Mouse (Mus musculus) heart, adult 8-10 months (tissue): ENCODE measurements at regions not wholly inside any gene's neighbourhood (a gene's known extent, or its start where the extent isn't known, plus 50 kb on each side); places are given as distances from the start of the nearest gene placed in this dataset.

Experiments
- DNase-seq: peaks from one replicate; pipeline ENCODE4 v3.0.0; 2022; ENCODE audit warnings: low spot score

DNA sequence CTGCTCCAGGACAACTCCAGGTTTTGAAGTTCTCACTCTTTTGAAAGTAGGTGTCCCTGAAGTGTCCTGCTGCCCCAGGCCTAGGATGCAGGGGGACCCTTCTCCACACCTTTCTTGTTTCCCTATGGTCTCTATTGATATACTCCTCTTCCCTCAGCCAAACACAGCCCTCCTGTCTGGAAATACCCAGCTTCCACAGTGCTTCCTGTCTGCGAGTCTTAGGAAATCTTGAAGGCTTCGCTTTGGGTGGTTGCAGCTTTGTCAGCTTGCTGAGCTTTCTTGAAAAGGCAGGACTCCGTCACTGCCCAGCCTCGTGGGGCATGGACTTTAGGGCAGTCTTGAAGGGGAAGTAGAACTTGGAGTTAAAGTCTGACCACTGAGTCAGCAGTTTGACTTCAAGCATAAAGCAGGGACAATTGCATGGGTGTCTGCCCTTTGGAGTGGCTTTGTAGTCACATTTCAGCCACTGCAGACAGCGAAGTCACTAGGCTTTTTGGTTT lies 51.1 kb upstream of the Lrrc52 start:
- DNase-seq = no peak

DNA sequence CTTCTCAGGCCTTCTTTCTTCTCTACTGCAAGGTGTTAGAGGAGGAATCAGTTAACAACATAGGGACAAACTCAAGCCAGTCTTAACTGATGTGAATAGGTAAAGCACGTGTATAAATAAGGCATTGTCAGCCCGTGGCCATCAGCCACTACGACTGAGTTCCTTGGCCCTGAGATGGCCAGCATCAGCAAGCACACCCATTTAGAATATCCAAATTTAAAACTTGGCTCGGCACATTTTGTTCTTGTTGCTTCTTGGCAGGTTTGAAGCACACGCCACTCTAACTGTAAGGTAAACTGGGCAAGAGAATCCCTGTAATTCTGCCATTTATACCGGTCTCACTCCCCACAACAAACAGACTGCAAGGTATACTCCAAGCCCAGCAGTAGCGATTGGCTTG lies 57.3 kb upstream of the Lrrc52 start:
- DNase-seq = peak; percentile 60

DNA sequence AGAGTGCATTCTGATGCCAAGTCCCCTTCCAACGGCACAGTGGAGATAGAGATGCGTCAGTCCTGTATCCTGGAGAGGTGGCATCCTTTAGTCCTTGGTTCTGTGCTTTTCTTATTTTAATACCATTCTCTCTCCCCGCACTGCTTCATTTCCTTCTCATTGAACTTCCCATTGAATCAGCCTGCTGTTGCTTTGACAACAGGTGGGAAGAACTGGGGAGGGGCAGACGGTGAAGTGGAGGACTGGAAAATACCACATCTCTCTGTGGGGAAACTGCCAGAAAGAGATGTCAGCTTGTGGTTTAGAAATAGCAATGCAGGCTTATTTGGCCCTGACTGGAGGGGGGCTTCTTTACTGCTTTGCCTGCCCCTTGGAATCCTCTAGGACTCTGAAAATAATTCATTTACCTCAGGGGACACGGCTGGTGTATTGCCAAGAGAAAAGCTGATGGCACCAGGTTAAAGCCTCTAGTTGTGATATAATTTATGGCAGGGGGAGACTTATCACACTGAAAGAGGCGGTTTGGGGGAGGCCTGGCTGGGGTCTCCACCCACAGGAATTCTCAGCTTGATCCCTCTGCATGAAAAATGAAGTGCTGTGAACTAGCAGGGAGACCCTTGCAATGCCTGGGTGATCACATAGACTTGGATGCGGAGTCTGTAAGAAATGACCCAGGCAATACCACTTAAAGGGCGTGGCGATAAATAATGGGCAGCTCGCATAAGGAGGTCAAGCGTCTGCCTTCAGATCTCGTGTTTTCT lies 65.4 kb upstream of the Rxrg start:
- DNase-seq = no peak

DNA sequence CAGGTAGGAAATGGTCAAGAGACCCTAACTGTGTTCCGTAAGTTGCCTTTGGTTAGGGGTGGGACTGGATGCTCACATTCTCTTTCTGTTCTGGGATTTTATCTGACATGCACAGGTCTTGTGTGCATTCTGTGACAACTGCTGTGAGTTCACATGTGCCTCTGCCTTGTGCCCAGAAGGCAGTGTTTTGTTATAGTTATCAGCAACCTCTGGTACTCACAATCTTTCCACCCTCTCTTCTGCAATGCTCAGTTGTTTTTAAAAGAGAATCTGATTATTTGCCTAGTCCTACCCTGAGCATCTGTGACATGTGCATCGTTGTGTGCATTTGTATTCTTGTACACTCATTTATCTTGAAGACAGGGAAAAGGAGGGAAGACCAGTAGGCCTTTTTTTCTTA lies 52.2 kb upstream of the Rxrg start:
- DNase-seq = no peak

DNA sequence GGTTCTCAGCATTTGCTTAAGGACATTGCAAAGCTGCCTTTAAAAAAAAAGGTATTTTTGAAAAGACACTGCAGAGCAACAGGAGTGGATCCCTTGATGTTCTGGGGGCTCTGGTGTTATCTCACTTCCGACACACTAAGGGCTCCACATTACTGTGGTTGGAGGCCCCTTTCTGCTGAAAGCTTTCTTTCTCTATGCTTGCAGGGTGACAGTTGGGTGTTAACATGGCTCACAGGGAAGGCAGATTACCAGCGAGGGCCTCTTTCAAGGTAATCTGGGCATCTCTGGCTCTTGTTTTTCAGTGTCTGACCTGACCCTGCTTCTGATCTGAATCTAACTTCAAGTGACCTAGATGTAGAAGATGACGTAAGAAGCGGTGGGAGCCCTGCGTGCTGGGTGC lies 50.9 kb upstream of the Rxrg start:
- no peak for DNase-seq
